Mouse (Mus musculus) brain, embryonic 18.5 days (tissue): ENCODE measurements around the gene Cemip.
A peak's percentile ranks its signal among the peaks of the same experiment; 100 is the strongest.
"Not testable (repeated sequence)": the region's sequence is repeated elsewhere in the genome, so short reads cannot be mapped to it uniquely, and the experiment has no call there.

ENCODE experiments used
- DNase-seq: peaks from one replicate; pipeline ENCODE4 v3.0.0-alpha.2; 2012; ENCODE audit warnings: low read depth, low spot score

Cemip gene

GRCm38 (mm10) chr7:84086039-84086829 is at the start of gene Cemip:
Gene Cemip, minus strand, starts transcription at chr7:84086502.
- peak; percentile 46 for DNase-seq

- DNase-seq: no peak
Measured at GRCm38 (mm10) chr7:84132704-84133103, 46.4 kb upstream of the Cemip start.

- no peak for DNase-seq
Measured at GRCm38 (mm10) chr7:84131736-84132135, 45.4 kb upstream of the Cemip start.

GRCm38 (mm10) chr7:84128661-84129060 is 42.4 kb upstream of the Cemip start:
- DNase-seq: no peak

GRCm38 (mm10) chr7:84125730-84126129 is 39.4 kb upstream of the Cemip start:
- no peak for DNase-seq

- not testable (repeated sequence) for DNase-seq
Measured at GRCm38 (mm10) chr7:84123651-84124050, 37.3 kb upstream of the Cemip start.

GRCm38 (mm10) chr7:84121778-84122177 is 35.5 kb upstream of the Cemip start:
- no peak for DNase-seq

- no peak for DNase-seq
Measured at GRCm38 (mm10) chr7:84120142-84120760, 33.9 kb upstream of the Cemip start.

GRCm38 (mm10) chr7:84119216-84120105 is 33.2 kb upstream of the Cemip start:
- no peak for DNase-seq

- DNase-seq: no peak
Measured at GRCm38 (mm10) chr7:84117543-84118122, 31.3 kb upstream of the Cemip start.

GRCm38 (mm10) chr7:84116621-84117542 is 30.6 kb upstream of the Cemip start:
- no peak for DNase-seq

GRCm38 (mm10) chr7:84115385-84115784 is 29.1 kb upstream of the Cemip start:
- DNase-seq: no peak

- no peak for DNase-seq
Measured at GRCm38 (mm10) chr7:84114775-84115174, 28.5 kb upstream of the Cemip start.

GRCm38 (mm10) chr7:84113035-84113390 is 26.7 kb upstream of the Cemip start:
- DNase-seq: no peak

- no peak for DNase-seq
Measured at GRCm38 (mm10) chr7:84112351-84113034, 26.2 kb upstream of the Cemip start.

GRCm38 (mm10) chr7:84111716-84112350 is 25.5 kb upstream of the Cemip start:
- no peak for DNase-seq

GRCm38 (mm10) chr7:84106942-84107341 is 20.6 kb upstream of the Cemip start:
- DNase-seq: no peak

- DNase-seq: no peak
Measured at GRCm38 (mm10) chr7:84102589-84102988, 16.3 kb upstream of the Cemip start.

GRCm38 (mm10) chr7:84100672-84101071 is 14.4 kb upstream of the Cemip start:
- DNase-seq: no peak

GRCm38 (mm10) chr7:84098098-84098497 is 11.8 kb upstream of the Cemip start:
- DNase-seq: no peak
